Mouse (Mus musculus) lung, postnatal 14 days (tissue): ENCODE results near the gene Serpinh1.

Experiments used
- DNase-seq: peaks from one replicate; pipeline ENCODE4 v3.0.0; 2021

The Serpinh1 gene

DNA sequence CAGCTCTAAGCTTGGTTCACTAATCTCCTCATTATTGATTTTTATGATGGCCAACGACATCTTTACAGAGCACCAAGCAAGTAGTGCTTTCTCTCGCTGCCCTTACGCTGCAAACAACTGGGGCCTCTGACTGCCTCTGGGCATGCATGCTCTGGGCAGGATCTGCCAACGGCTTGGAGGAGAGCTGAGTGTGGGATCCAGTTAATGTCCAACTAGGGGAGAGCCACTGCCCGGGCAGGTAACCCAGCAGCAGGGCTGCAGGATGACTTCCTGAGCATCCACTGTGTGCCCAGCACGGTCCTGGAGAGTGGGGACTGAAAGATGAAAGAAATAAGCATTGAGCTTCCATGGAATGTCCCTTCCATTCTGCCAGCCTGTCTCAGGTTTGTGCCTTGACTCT lies 13.7 kb upstream of the Serpinh1 start:
- DNase-seq, result no peak

GRCm38 (mm10) chr7:99365069-99365468 lies 12.0 kb upstream of the Serpinh1 start:
- peak; percentile 83 for DNase-seq

DNA sequence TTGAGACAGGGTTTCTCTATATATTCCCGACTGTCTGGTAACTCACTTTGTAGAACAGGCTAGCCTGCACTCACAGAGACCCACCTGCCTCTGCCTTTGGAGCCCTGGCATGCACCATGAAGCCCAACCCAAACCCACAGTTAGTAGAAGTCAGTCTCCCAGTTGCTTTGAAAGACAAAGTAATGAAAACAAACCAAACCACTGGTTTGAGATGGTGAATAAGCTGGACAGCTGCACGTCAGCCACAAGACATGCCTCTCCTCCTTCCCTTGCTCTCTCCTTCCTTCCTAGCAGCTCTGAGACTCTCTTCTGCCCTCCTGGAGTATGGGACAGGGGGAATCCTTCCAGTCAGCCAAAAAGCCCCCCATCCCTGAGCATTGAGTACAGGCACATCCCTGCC lies 9.1 kb upstream of the Serpinh1 start:
- no peak for DNase-seq

- no peak for DNase-seq
Observed at GRCm38 (mm10) chr7:99360803-99361414, 7.9 kb upstream of the Serpinh1 start.

GRCm38 (mm10) chr7:99360021-99360802 lies 7.2 kb upstream of the Serpinh1 start:
- DNase-seq, result peak; percentile 73

GRCm38 (mm10) chr7:99358371-99358770 lies 5.3 kb upstream of the Serpinh1 start:
- DNase-seq, result no peak

GRCm38 (mm10) chr7:99357201-99357600 lies 4.2 kb upstream of the Serpinh1 start:
- peak; percentile 39 for DNase-seq

DNA sequence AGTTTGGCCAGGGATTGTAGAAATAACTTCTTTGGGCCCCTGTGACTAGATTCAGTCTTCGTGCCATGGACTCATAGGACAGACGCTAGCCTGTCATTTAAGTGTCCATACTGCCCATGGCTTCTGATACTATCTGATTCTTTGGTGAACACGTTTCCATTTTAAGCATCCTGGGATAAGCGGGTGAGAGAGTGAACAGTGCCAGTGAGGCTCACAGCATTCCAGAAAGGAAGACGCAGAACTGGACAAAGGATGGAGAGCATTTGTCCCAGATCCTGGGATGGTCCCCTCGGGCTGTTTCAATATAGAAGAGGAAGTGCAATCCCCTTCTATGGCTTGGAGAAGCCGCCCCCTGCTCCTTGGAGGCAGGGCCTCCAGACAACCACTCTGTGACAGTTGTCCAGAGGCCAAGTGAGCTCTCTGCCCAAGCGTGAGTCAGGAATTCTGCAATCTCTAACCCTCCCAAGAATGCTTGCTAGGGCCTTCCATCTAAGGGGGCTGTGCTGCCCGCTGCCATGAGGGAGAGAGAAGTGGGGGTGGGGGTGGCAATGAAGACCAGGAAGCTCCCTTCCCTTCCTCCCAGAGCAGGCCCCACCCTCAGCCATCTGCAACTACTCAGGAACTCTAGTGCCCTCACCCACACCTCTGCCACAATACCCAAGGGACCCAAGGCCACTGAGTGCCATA lies 3.3 kb upstream of the Serpinh1 start:
- DNase-seq, result peak; percentile 66

DNA sequence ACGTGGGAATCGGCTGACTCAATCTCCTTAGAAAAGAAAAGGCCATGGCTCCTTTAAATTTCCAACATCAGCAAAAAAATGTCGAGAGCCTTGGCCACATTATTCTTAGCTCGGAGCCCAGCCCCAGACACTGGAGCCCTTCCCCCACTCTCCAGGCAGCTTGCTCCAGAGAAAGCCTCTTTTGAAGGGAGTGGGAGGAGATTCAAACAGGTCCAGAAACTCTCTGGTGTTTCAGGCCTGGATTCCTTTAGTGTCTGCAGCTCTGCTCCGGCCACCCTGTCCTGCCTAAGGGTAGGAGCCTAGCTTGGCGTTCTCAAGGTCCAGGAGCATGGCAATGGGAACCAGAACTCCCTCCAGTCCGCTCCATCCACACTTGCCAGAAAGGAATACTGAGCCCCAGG lies 2.7 kb upstream of the Serpinh1 start:
- DNase-seq, result peak; percentile 84

DNA sequence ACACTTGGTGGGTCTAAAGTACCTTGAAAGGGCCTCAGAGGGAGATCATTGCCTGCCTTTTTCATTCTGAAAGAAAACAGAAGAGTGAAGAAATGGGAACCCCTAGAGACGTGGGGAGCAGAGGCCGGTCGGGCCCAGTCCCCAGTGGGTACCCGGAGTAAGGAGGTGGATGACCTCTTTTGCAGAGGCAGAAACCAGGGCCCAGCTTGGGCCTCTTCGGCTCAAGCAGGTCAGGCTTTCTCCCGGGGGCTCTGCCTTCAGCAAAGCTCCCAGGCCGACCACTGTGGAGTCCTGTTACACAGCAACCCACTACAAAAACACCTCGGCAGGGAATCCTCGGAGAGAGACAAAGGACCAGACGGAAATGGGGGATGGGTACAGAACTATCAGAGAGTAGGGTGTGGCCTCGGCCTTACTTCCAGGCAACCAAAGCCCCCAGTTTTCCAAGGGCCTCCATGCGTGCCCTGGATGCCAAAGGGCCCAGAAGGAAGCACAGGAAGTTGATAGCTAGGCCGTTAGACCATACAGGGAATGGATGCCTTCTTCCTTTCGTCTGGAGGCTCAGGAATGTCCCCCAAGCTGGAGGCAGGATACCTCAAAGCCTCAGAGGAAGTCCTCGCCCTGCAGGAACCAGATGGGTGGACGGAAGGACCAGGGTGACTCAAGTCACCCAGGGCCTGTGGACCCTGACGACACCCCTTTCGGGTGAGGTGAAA lies 1.1 kb downstream of the Serpinh1 start:
- DNase-seq, result peak; percentile 47

GRCm38 (mm10) chr7:99351104-99351801 lies 1.8 kb downstream of the Serpinh1 start:
- DNase-seq, result peak; percentile 28

- no peak for DNase-seq
Observed at GRCm38 (mm10) chr7:99349782-99350720, 3.0 kb downstream of the Serpinh1 start.

- DNase-seq, result no peak
Observed at GRCm38 (mm10) chr7:99348883-99349282, 4.2 kb downstream of the Serpinh1 start.

GRCm38 (mm10) chr7:99347268-99347667 lies 5.8 kb downstream of the Serpinh1 start:
- DNase-seq, result no peak

DNA sequence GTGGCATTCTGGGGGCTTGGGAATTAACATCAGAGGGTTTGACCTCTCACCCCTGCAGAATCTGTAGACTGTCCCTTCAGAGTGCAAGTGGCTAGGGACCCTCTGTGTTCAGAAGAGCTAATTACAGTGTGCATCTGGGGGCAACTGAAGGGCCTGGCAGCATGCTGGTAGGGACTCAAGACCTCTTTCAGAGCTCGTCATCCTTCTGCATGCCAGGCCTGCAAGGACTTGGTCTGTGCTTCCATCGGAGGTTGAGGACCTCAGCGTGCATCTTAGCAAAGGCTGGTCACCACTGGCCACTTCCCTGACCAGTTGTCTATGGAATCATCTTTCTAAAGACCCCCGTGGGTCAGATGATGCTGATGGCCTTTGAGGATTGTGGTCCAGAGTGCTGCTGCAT lies 9.5 kb downstream of the Serpinh1 start:
- no peak for DNase-seq

DNA sequence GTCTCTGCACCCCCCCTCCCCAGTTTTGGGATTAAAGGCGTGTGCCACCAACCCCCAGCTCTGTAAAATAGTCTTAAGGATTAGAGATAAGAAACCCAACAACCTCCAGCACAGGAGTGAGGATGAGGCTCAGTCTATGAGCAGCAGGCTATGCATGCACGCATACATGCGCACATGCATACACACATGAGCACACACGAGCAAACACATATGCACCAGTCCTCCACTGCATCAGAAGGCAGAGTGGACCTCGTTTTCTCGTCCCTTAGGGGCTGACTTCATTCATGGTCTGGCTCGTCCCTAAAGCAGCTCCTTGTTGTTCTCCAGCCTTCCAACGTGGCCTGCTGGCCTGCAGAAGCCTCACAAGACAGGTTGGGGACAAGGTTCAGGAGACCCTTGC lies 12.3 kb downstream of the Serpinh1 start:
- DNase-seq, result no peak

GRCm38 (mm10) chr7:99332774-99333480 lies 20.1 kb downstream of the Serpinh1 start:
- DNase-seq, result peak; percentile 95

DNA sequence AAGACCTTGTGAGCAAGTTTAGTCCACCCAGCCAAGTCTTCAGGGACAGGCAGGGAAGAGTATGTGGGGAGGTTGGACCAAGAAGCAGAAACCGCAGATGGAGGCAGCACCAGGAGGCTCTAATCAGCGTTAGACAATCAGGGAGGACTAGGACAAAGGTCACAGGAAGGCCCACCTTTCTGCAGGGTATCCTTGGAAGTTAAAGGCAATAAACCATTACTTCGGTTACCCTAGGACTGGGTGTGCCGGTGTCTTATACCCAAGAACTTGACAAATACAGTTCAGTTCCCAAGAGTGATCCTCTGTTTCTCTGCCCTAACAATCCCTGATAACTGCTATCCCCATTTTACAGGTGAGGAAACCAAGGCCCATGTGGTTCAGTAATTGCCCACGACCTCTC lies 23.0 kb downstream of the Serpinh1 start:
- no peak for DNase-seq

- no peak for DNase-seq
Observed at GRCm38 (mm10) chr7:99328847-99329246, 24.2 kb downstream of the Serpinh1 start.

DNA sequence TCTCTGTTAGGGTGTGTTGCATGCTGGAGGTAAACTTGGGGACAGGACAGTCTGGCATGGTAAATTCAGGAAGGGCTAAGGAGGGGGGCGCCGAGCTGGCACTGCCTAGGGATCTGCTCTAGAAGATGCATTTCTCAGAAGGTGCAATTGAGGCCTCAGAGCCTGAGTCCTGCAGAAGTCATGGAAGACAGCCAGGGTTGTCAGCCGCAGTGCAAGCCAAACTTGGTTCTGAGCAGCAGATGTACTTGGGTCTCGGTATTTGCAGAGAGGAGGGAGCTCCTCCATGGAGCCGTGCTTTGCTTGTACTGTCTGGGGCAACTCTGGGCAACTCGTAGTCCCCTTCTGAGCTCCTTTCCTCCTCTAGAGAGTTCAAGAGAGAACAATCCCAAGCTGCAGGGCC lies 26.9 kb downstream of the Serpinh1 start:
- DNase-seq, result peak; percentile 35

DNA sequence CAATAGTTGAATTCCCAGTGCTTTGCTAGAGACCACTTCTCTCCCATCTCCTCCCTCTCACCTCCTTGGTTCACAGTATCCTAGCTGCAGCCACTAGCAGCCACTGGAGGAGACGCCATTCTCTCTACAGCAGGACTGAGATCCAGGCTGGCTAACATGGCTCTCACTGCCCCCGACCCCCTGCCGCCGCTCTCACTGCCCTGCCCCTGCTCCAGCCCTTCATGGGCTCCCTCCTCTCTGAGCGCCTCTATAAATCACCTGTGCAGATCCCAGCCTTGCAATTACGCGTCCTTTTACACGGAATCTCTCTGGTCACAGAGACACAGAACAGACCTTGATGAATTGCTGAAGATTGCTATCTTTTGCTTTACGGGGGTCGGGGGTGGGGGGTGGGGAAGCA lies 28.2 kb downstream of the Serpinh1 start:
- no peak for DNase-seq
